Mouse (Mus musculus) small intestine, adult 2 months (tissue): ENCODE data around the gene C730034F03Rik.

Experiments used
- CTCF ChIP-seq: fragments of 200-500 bp; IDR thresholded peaks from 2 replicates; pipeline ENCODE4 v1.5.1; 2012; ENCODE audit warnings: low read depth, mild to moderate bottlenecking, control low read depth, inconsistent platforms, low read length, moderate library complexity, mixed read lengths; ENCODE audit not compliant: insufficient replicate concordance, insufficient read length; ENCODE audit errors: extremely low read depth
- POLR2A ChIP-seq: fragments of 200-500 bp; IDR thresholded peaks from 2 replicates; pipeline ENCODE4 v1.6.1; 2012; ENCODE audit warnings: low read depth, mild to moderate bottlenecking, control low read depth, inconsistent platforms, low read length, moderate library complexity

DNA sequence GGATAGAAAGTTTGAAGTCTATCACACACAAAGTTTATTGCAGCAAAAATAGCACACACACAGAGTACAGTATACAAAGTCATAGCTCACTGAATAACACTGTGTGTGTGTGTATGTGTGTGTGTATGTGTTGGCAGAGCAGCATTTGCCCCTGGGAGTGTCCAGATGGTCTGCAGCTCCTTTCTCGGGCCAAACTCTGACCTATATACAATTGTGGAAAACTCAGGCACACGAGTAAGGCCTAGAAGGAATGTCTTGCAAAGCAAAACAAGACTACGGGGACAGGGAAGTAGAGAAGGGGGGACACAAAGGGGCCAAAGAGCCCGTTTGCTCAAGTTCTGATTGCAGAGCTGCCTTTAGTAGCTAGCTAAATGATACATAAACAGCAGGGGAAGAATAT lies 3.6 kb downstream of the C730034F03Rik start:
- no peak for TF ChIP-seq CTCF
- no peak for TF ChIP-seq POLR2A
